Mouse (Mus musculus) heart, embryonic 12.5 days (tissue): ENCODE data around the gene Tbc1d7. TPM values are rescaled to one million over a fixed set of nuclear protein-coding genes. Genes with fewer than 3 reads are reported as not detected.

Source experiments
- ATAC-seq: fragments of 200-750 bp; cut with Nextera tagmentation; 2 replicates; pipeline ENCODE4 v1.8.0; 2017; ENCODE audit warnings: moderate TSS enrichment, moderate library complexity; ENCODE audit not compliant: insufficient number of reproducible peaks, low FRiP score
- H3K27ac ChIP-seq: fragments of 300-500 bp; sonication (generic); 2 replicates; pipeline ENCODE4 v1.5.1; 2016; ENCODE audit warnings: mild to moderate bottlenecking, moderate library complexity; ENCODE audit not compliant: poor library complexity, severe bottlenecking
- H3K27me3 ChIP-seq: fragments of 300-500 bp; sonication (generic); replicated peaks from 2 replicates; pipeline ENCODE4 v1.6.1; 2016; ENCODE audit warnings: mild to moderate bottlenecking, moderate library complexity
- H3K36me3 ChIP-seq: fragments of 300-500 bp; sonication (generic); 2 replicates; pipeline ENCODE4 v1.6.1; 2016; ENCODE audit warnings: mild to moderate bottlenecking, moderate library complexity
- H3K4me1 ChIP-seq: fragments of 300-500 bp; sonication (generic); replicated peaks from 2 replicates; pipeline ENCODE4 v1.6.1; 2016; ENCODE audit warnings: mild to moderate bottlenecking
- H3K4me2 ChIP-seq: fragments of 300-500 bp; sonication (generic); 2 replicates; pipeline ENCODE4 v1.6.1; 2016; ENCODE audit warnings: mild to moderate bottlenecking, moderate library complexity
- H3K4me3 ChIP-seq: fragments of 300-500 bp; sonication (generic); 2 replicates; pipeline ENCODE4 v1.5.1; 2016; ENCODE audit warnings: mild to moderate bottlenecking
- H3K9ac ChIP-seq: fragments of 300-500 bp; sonication (generic); 2 replicates; pipeline ENCODE4 v1.6.1; 2016; ENCODE audit warnings: mild to moderate bottlenecking, moderate library complexity
- H3K9me3 ChIP-seq: fragments of 300-500 bp; sonication (generic); replicated peaks from 2 replicates; pipeline ENCODE4 v1.6.1; 2016; ENCODE audit warnings: mild to moderate bottlenecking, moderate library complexity
- WGBS: fragments of 180-500 bp; shearing (Covaris S2); methylation state at CpG from one replicate; pipeline ENCODE4 v1.1.7; 2016; 5-methylcytosine and 5-hydroxymethylcytosine counted together
- polyA plus RNA-seq: library from polyadenylated mRNA; unstranded; fragments of >200 nt; fragmentation: Nextera tagmentation; extraction: Ambion mirVana; gene quantifications from 2 replicates; pipeline ENCODE4 v1.2.1, GENCODE M21; 2016

Gene Tbc1d7
- polyA plus RNA-seq, 1 experiment from 2014 or later = 52.3 TPM

GRCm38 (mm10) chr13:43193932-43194331 lies 22.6 kb upstream of the Tbc1d7 start:
- Histone ChIP-seq H3K27ac (peak overlapping the region; percentile 85; the same call in 1 of the 2 replicates), H3K4me1 (peaks cover 60% of the 10 kb centered on the region), H3K27me3 (0 out of 2 replicates have a peak, but pooled peaks cover 10% of the 10 kb centered on the region), H3K9me3 (no peaks in the 10 kb centered on the region), H3K9ac (no peak overlapping the region), H3K4me3 (no peak overlapping the region), H3K36me3 (no peaks in the 10 kb centered on the region), H3K4me2 (no peak overlapping the region)
- WGBS = 84% methylated on average over 8 of the region's 8 CpGs
- no peak for ATAC-seq

DNA sequence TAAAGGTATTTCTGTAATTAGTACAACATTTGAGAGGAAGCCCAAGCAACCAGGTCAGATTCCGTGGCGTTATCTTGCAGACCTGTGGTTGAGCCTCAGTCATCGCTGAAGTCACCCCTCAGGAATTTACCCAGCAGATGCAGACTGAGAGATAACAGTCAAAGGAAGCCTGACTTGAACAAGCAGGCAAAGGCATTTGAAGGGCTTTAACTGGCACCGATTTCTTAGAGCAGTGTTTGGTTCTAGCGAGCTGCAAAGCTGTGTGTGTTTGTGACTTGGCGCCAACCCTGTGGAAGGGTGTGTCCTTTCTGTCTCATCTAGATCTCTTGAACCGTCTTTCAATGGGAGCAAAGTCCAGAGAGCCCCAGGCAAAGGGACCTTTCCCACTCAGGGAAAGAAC lies 22.0 kb upstream of the Tbc1d7 start:
- ATAC-seq = no peak
- Histone ChIP-seq H3K36me3 (no peaks in the 10 kb centered on the region), H3K4me1 (peaks cover 60% of the 10 kb centered on the region), H3K27ac (peak overlapping the region; percentile 85), H3K9ac (peak overlapping the region; percentile 10; the same call in 1 of the 2 replicates), H3K9me3 (no peaks in the 10 kb centered on the region), H3K4me3 (no peak overlapping the region), H3K4me2 (peak overlapping the region; percentile 41), H3K27me3 (0 out of 2 replicates have a peak, but pooled peaks cover 3% of the 10 kb centered on the region)
- WGBS = 2% methylated on average over 7 of the region's 7 CpGs

- peak overlapping the region; percentile 85 for H3K27ac ChIP-seq
- ATAC-seq = peak; percentile 76
- peak overlapping the region; percentile 15; the same call in 1 of the 2 replicates for H3K9ac ChIP-seq
These were observed 20.5 kb upstream of the Tbc1d7 start for GRCm38 (mm10) chr13:43191741-43192192.

GRCm38 (mm10) chr13:43191290-43191689 lies 20.0 kb upstream of the Tbc1d7 start:
- H3K4me1 ChIP-seq = peaks cover 41% of the 10 kb centered on the region
- H3K27me3 ChIP-seq = no peaks in the 10 kb centered on the region
- no peaks in the 10 kb centered on the region for H3K9me3 ChIP-seq
- peak overlapping the region; percentile 15; the same call in 1 of the 2 replicates for H3K9ac ChIP-seq
- peak overlapping the region; percentile 66 for H3K4me2 ChIP-seq
- no peaks in the 10 kb centered on the region for H3K36me3 ChIP-seq
- ATAC-seq = no peak
- H3K4me3 ChIP-seq = peak overlapping the region; percentile 29
- H3K27ac ChIP-seq = peak overlapping the region; percentile 85
- 11% methylated on average over 2 of the region's 2 CpGs for WGBS

More at GRCm38 (mm10) chr13:43191741-43192192, 20.5 kb upstream of the Tbc1d7 start:
- WGBS = under 1% methylated on average over 14 of the region's 14 CpGs
- Histone ChIP-seq H3K4me2 (peak overlapping the region; percentile 66), H3K4me1 (peaks cover 46% of the 10 kb centered on the region), H3K4me3 (peak overlapping the region; percentile 29), H3K9me3 (no peaks in the 10 kb centered on the region), H3K36me3 (no peaks in the 10 kb centered on the region), H3K27me3 (no peaks in the 10 kb centered on the region)

- no peaks in the 10 kb centered on the region for H3K9me3 ChIP-seq
- H3K27ac ChIP-seq = no peak overlapping the region
- H3K4me1 ChIP-seq = peaks cover 38% of the 10 kb centered on the region
- WGBS = 91% methylated on average over 4 of the region's 4 CpGs
- no peaks in the 10 kb centered on the region for H3K27me3 ChIP-seq
- H3K4me3 ChIP-seq = no peak overlapping the region
- H3K4me2 ChIP-seq = no peak overlapping the region
- H3K9ac ChIP-seq = no peak overlapping the region
- no peaks in the 10 kb centered on the region for H3K36me3 ChIP-seq
- no peak for ATAC-seq
These were observed 16.4 kb upstream of the Tbc1d7 start for GRCm38 (mm10) chr13:43187736-43188135.

DNA sequence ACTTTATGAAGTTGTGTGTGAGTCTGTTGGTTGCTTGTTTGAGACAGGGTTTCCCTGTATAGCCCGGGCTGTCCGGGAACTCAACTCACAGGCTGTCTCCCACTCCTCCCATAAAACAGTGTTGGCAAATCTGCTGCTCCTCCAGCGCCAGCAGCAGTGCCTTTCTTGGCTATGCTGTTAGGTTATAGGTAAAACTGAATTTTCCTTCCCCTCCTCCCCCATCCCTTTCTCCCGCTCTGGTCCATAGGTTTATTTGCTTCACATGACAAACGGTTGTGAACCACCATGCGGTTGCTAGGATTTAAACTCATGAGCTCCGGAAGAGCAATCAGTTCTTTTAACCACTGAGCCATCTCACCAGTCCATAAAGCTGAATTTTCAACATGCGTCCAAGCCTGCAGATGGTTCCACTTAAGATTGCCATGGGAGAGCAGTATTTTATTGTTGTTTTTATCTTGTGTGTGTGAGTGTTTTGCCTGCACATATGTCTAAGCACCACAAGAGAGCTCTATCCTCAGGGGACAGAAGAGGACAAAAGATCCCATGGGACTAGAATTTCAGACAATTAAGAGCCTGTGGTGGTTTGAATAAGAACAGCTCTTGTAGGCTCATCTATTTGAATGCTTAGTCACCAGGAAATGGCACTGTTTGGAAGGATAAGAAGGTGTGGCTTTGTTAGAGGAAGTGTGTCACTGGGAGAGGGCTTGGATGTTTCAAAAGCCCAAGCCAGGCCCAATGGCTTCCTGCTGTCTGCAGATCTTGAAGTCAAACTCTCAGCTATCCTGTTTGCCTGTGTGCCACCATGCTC lies 12.2 kb upstream of the Tbc1d7 start:
- Histone ChIP-seq H3K4me1 (peaks cover 29% of the 10 kb centered on the region), H3K9me3 (no peaks in the 10 kb centered on the region), H3K27me3 (0 out of 2 replicates have a peak, but pooled peaks cover 9% of the 10 kb centered on the region), H3K9ac (0 out of 2 replicates have a peak overlapping the region, but pooled peaks have one; percentile 28), H3K27ac (no peak overlapping the region), H3K4me2 (peak overlapping the region; percentile 61), H3K4me3 (peak overlapping the region; percentile 34), H3K36me3 (no peaks in the 10 kb centered on the region)
- WGBS = 53% methylated on average over 8 of the region's 8 CpGs
- ATAC-seq = peak; percentile 26; the same call in 1 of the 2 replicates

- 0 out of 2 replicates have a peak overlapping the region, but pooled peaks have one; percentile 35 for H3K9ac ChIP-seq
- H3K4me2 ChIP-seq = peak overlapping the region; percentile 61
- H3K36me3 ChIP-seq = no peaks in the 10 kb centered on the region
- peak; percentile 60 for ATAC-seq
- peaks cover 29% of the 10 kb centered on the region for H3K4me1 ChIP-seq
- peak overlapping the region; percentile 34 for H3K4me3 ChIP-seq
- 5% methylated on average over 14 of the region's 14 CpGs for WGBS
- H3K27me3 ChIP-seq = 0 out of 2 replicates have a peak, but pooled peaks cover 9% of the 10 kb centered on the region
- no peaks in the 10 kb centered on the region for H3K9me3 ChIP-seq
- H3K27ac ChIP-seq = no peak overlapping the region
These were observed 11.3 kb upstream of the Tbc1d7 start for GRCm38 (mm10) chr13:43182465-43183201.

GRCm38 (mm10) chr13:43181104-43181503 lies 9.8 kb upstream of the Tbc1d7 start:
- Histone ChIP-seq H3K9ac (no peak overlapping the region), H3K9me3 (no peaks in the 10 kb centered on the region), H3K4me1 (peaks cover 29% of the 10 kb centered on the region), H3K27me3 (0 out of 2 replicates have a peak, but pooled peaks cover 9% of the 10 kb centered on the region), H3K36me3 (no peaks in the 10 kb centered on the region), H3K4me2 (no peak overlapping the region), H3K27ac (no peak overlapping the region), H3K4me3 (no peak overlapping the region)
- peak; percentile 61; the same call in 1 of the 2 replicates for ATAC-seq
- 55% methylated on average over 7 of the region's 7 CpGs for WGBS

GRCm38 (mm10) chr13:43177317-43177716 lies 6.0 kb upstream of the Tbc1d7 start:
- WGBS = 85% methylated on average over 7 of the region's 7 CpGs
- Histone ChIP-seq H3K4me3 (no peak overlapping the region), H3K9ac (no peak overlapping the region), H3K4me1 (peaks cover 6% of the 10 kb centered on the region), H3K4me2 (no peak overlapping the region), H3K36me3 (no peaks in the 10 kb centered on the region), H3K9me3 (no peaks in the 10 kb centered on the region), H3K27me3 (0 out of 2 replicates have a peak, but pooled peaks cover 9% of the 10 kb centered on the region), H3K27ac (no peak overlapping the region)
- no peak for ATAC-seq

- 0 out of 2 replicates have a peak, but pooled peaks cover 3% of the 10 kb centered on the region for H3K27me3 ChIP-seq
- H3K27ac ChIP-seq = no peak overlapping the region
- no peak overlapping the region for H3K4me2 ChIP-seq
- H3K4me1 ChIP-seq = peaks cover 6% of the 10 kb centered on the region
- no peaks in the 10 kb centered on the region for H3K9me3 ChIP-seq
- no peak for ATAC-seq
- WGBS = 89% methylated on average over 3 of the region's 3 CpGs
- H3K9ac ChIP-seq = no peak overlapping the region
- H3K4me3 ChIP-seq = no peak overlapping the region
- H3K36me3 ChIP-seq = no peaks in the 10 kb centered on the region
These were observed 5.4 kb upstream of the Tbc1d7 start for GRCm38 (mm10) chr13:43176676-43177075.

GRCm38 (mm10) chr13:43173262-43173661 lies 2.0 kb upstream of the Tbc1d7 start:
- peak overlapping the region; percentile 13; the same call in 1 of the 2 replicates for H3K4me2 ChIP-seq
- peaks cover 7% of the 10 kb centered on the region for H3K36me3 ChIP-seq
- H3K9ac ChIP-seq = no peak overlapping the region
- 12% methylated on average over 9 of the region's 9 CpGs for WGBS
- no peak overlapping the region for H3K4me3 ChIP-seq
- no peak overlapping the region for H3K27ac ChIP-seq
- no peak for ATAC-seq
- H3K27me3 ChIP-seq = no peaks in the 10 kb centered on the region
- H3K9me3 ChIP-seq = no peaks in the 10 kb centered on the region
- peaks cover 6% of the 10 kb centered on the region for H3K4me1 ChIP-seq
